ENCODE assay signal across 8 mouse cellular contexts in genomic region chr6:39415762-39416161, GRCm38 (mm10). TPM values are rescaled to one million over a fixed set of nuclear protein-coding genes. Genes with fewer than 3 reads are reported as not detected.
DNase-seq lines count a peak whose midpoint lies in the region; ATAC-seq lines count a peak whose summit lies in the region.

No protein-coding gene starts in this region.

- peaks cover 10% of the 10 kb centered on the region for H3K4me1 ChIP-seq in heart, embryonic 13.5 days

- ATAC-seq in heart, embryonic 13.5 days (ENCODE audit: extremely low read depth, insufficient number of reproducible peaks, low FRiP score, low TSS enrichment) = no peak

- intact Hi-C loops in left cerebral cortex, postnatal 36 days (cut with DNase I) = loop anchor here (5.0 kb wide), 2 partner anchors 37 to 157 kb away; partner anchors contain the start of gene Adck2

- no peak overlapping the region for H3K4me3 ChIP-seq in heart, embryonic 13.5 days

- peaks cover 20% of the 10 kb centered on the region for H3K27me3 ChIP-seq in heart, embryonic 13.5 days (replicated peaks)

- DNase-seq in layer of hippocampus, adult 18-20 months (ENCODE audit: low spot score in 2 of 2) = peak; percentile 38 to 76
- DNase-seq in layer of hippocampus, adult 9-11 months = no peak
- DNase-seq in ZHBTc4 (ENCODE audit: low read depth, low spot score) = peak; percentile 91
- peak; percentile 35 to 76 for DNase-seq in cerebellum, postnatal 4 days (ENCODE audit: low spot score in 2 of 2)
- DNase-seq in left cerebral cortex, postnatal 36 days (ENCODE audit: low spot score in 2 of 2) = peak; percentile 59 to 64
- peak; percentile 72 to 83 for DNase-seq in natural killer cell, adult 2 months (ENCODE audit: low spot score in 2 of 2)
- peak; percentile 84 for DNase-seq in thymus, postnatal 14 days

- H3K4me2 ChIP-seq in heart, embryonic 13.5 days = peak overlapping the region; percentile 7; the same call in 1 of the 2 replicates

- H3K36me3 ChIP-seq in heart, embryonic 13.5 days = no peaks in the 10 kb centered on the region

- no peak overlapping the region for H3K27ac ChIP-seq in heart, embryonic 13.5 days (replicated peaks)

- H3K9ac ChIP-seq in heart, embryonic 13.5 days = no peak overlapping the region

- WGBS in heart, embryonic 13.5 days = 57% methylated on average over 5 of the region's 5 CpGs

- no peaks in the 10 kb centered on the region for H3K9me3 ChIP-seq in heart, embryonic 13.5 days

RNA-seq across cellular contexts. Expression of gene Mkrn1, which starts 4.5 kb away (rescaled TPM):
- 100 to 1,000 TPM; 113 to 118 TPM for total RNA-seq in layer of hippocampus, adult 18-20 months (2021)
- polyA plus RNA-seq in heart, embryonic 13.5 days (2015; fragmentation: Nextera tagmentation; extraction: Ambion mirVana) = 67.2 and 83.4 TPM in 2 replicates
- 100 to 1,000 TPM; 131 to 151 TPM for total RNA-seq in left cerebral cortex, postnatal 36 days (2021)

RNA-seq across cellular contexts. Expression of gene Rab19, which starts 34.8 kb away (rescaled TPM):
- not detected for total RNA-seq in layer of hippocampus, adult 18-20 months (2021)
- polyA plus RNA-seq in heart, embryonic 13.5 days (2015; fragmentation: Nextera tagmentation; extraction: Ambion mirVana) = 0.41 and 0.84 TPM in 2 replicates
- total RNA-seq in left cerebral cortex, postnatal 36 days (2021) = not detected

RNA-seq across cellular contexts. Expression of gene Slc37a3, which starts 38.3 kb away (rescaled TPM):
- total RNA-seq in layer of hippocampus, adult 18-20 months (2021) = 10 to 100 TPM; 66.2 to 75.6 TPM
- 33.0 and 34.4 TPM in 2 replicates for polyA plus RNA-seq in heart, embryonic 13.5 days (2015; fragmentation: Nextera tagmentation; extraction: Ambion mirVana)
- total RNA-seq in left cerebral cortex, postnatal 36 days (2021) = 10 to 100 TPM; 70.8 to 79.2 TPM
